Mouse (Mus musculus) lung, postnatal 4 days (tissue): ENCODE measurements at regions not wholly inside any gene's neighbourhood (a gene's known extent, or its start where the extent isn't known, plus 50 kb on each side); places are given as distances from the start of the nearest gene placed in this dataset.

Source experiments
- DNase-seq, 2 experiments: peaks; one replicate each; pipeline ENCODE4 v3.0.0; 2021

DNA sequence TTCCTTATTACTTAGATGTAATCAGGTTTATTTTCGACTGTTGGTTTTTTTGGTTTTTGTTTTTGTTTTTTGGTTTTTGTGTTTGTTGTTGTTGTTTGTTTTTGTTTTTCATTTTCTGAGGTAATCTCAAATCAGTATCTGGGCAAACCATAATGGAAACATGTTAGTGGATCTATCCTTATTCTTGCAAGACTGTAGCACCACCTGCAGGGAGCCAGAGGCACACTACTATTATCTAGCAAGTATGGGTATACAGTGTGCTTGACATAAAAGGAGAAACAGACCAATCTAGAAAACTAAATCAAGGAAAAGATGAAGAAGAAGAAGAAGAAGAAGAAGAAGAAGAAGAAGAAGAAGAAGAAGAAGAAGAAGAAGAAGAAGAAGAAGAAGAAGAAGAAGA, 552.4 kb downstream of the Rfpl4b start:
- DNase-seq: peak in 1 of 2 experiments; percentile 8

DNA sequence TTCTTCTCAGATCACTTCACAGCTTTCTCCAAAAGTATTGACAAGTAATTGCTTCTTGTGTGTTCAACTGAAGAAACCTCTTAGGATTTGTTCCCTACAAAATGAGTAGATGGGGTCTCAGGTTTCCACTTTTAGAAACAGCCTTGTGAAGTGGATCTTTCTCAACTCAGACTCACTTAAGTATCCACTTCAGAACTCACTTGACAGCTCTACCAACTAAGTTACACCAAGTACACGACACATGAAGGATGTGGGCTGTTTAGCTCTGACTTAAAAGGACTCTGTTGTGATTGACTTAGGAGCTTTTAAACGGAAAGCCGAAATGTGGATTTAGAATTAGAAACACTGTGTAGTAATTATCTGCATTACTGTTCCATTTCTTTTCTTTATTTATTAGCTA, 556.0 kb downstream of the Rfpl4b start:
- DNase-seq: no peak

DNA sequence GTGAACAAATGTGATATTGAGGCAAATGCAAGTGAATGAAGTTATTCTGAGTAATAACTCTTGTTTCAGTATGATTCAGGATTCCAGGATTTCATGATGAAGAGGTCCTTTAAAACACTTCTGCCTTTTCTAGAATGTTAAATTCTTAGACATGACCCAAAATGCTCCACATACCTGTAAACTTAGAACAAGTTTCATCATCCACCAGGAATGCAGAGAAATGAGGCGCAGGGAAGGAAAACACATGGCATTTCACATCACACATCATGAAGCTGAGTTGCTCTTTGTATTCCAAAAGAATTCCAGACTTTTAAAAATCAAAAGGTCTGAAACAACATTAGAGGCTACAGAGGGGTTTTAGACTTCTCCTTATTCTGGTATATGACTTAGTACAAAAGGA, 574.8 kb downstream of the Rfpl4b start:
- DNase-seq: no peak
